Mouse (Mus musculus): Measurements from ENCODE around the gene Zbtb5. TPM values are rescaled to one million over a fixed set of nuclear protein-coding genes. Genes with fewer than 3 reads are reported as not detected.
A peak's percentile ranks its signal among the peaks of the same experiment; 100 is the strongest.
"Not testable (repeated sequence)": the region's sequence is repeated elsewhere in the genome, so short reads cannot be mapped to it uniquely, and the experiment has no call there.

The Zbtb5 gene
- total RNA-seq (2021): 10 to 100 TPM; 11.5 to 17.6 TPM
- long read RNA-seq, experiment 1, full-length matches to known transcripts: 2 of 10 reads
- long read RNA-seq, experiment 1, partial matches to known transcripts: 0 of 10 reads
- long read RNA-seq, experiment 1, other reads (novel, unspliced or antisense): 8 of 10 reads
- long read RNA-seq, experiment 2, full-length matches to known transcripts: 6 of 14 reads
- long read RNA-seq, experiment 2, partial matches to known transcripts: 0 of 14 reads
- long read RNA-seq, experiment 2, other reads (novel, unspliced or antisense): 8 of 14 reads

- DNase-seq: peak; percentile 98
Observed at GRCm38 (mm10) chr4:45012105-45012975, at the start of gene Zbtb5. TSS of gene Zbtb5 (minus strand) at chr4:45012412.

- DNase-seq: peak; percentile 49
Observed at GRCm38 (mm10) chr4:45055451-45055850, 43.2 kb upstream of the Zbtb5 start.

- DNase-seq: peak; percentile 14
Observed at GRCm38 (mm10) chr4:45054862-45055261, 42.6 kb upstream of the Zbtb5 start.

- DNase-seq: no peak
Observed at GRCm38 (mm10) chr4:45047956-45048355, 35.7 kb upstream of the Zbtb5 start.

GRCm38 (mm10) chr4:45047286-45047887 lies 35.2 kb upstream of the Zbtb5 start:
- DNase-seq: no peak

GRCm38 (mm10) chr4:45046679-45047078 lies 34.5 kb upstream of the Zbtb5 start:
- no peak for DNase-seq

GRCm38 (mm10) chr4:45040795-45041194 lies 28.6 kb upstream of the Zbtb5 start:
- DNase-seq: no peak

GRCm38 (mm10) chr4:45039546-45039945 lies 27.3 kb upstream of the Zbtb5 start:
- not testable (repeated sequence) for DNase-seq

GRCm38 (mm10) chr4:45038879-45039278 lies 26.7 kb upstream of the Zbtb5 start:
- DNase-seq: peak; percentile 24

GRCm38 (mm10) chr4:45037455-45038410 lies 25.5 kb upstream of the Zbtb5 start:
- no peak for DNase-seq

- DNase-seq: peak; percentile 24
Observed at GRCm38 (mm10) chr4:45036571-45036970, 24.4 kb upstream of the Zbtb5 start.

GRCm38 (mm10) chr4:45036048-45036447 lies 23.8 kb upstream of the Zbtb5 start:
- DNase-seq: no peak

GRCm38 (mm10) chr4:45034693-45035628 lies 22.7 kb upstream of the Zbtb5 start:
- DNase-seq: peak; percentile 74

GRCm38 (mm10) chr4:45032586-45032985 lies 20.4 kb upstream of the Zbtb5 start:
- DNase-seq: no peak

GRCm38 (mm10) chr4:45026459-45026858 lies 14.2 kb upstream of the Zbtb5 start:
- DNase-seq: no peak

- DNase-seq: no peak
Observed at GRCm38 (mm10) chr4:45019009-45019408, 6.8 kb upstream of the Zbtb5 start.

- DNase-seq: peak; percentile 95
Observed at GRCm38 (mm10) chr4:45018452-45018980, 6.3 kb upstream of the Zbtb5 start, which contains the start of gene Polr1e. TSS of gene Polr1e (plus strand) at chr4:45018583.

- peak; percentile 72 for DNase-seq
Observed at GRCm38 (mm10) chr4:45015615-45016014, 3.4 kb upstream of the Zbtb5 start.

- DNase-seq: no peak
Observed at GRCm38 (mm10) chr4:45013537-45013936, 1.3 kb upstream of the Zbtb5 start.

GRCm38 (mm10) chr4:45013031-45013431 lies 819 bp upstream of the Zbtb5 start:
- no peak for DNase-seq

Data from adrenal gland, postnatal 10 days (tissue).